Mouse (Mus musculus) forebrain, embryonic 14.5 days (tissue): ENCODE results near the gene Pgbd5. TPM values are rescaled to one million over a fixed set of nuclear protein-coding genes. Genes with fewer than 3 reads are reported as not detected.

Experiments
- ATAC-seq: fragments of 200-750 bp; cut with Nextera tagmentation; 2 replicates; pipeline ENCODE4 v1.8.0; 2017; ENCODE audit warnings: mild to moderate bottlenecking, moderate library complexity
- DNase-seq: peaks from one replicate; pipeline ENCODE4 v3.0.0-alpha.2; 2015; ENCODE audit warnings: low spot score
- H3K27ac ChIP-seq: fragments of 300-500 bp; sonication (generic); 2 replicates; pipeline ENCODE4 v1.5.1; 2014; ENCODE audit warnings: low read depth, mild to moderate bottlenecking, control low read depth, low read length, moderate library complexity
- H3K27me3 ChIP-seq: fragments of 300-500 bp; sonication (generic); replicated peaks from 2 replicates; pipeline ENCODE4 v1.6.1; 2014; ENCODE audit warnings: low read length, control low read depth, mixed read lengths; ENCODE audit not compliant: control insufficient read depth, insufficient read depth
- H3K36me3 ChIP-seq: fragments of 300-500 bp; sonication (generic); 2 replicates; pipeline ENCODE4 v1.6.1; 2014; ENCODE audit warnings: low read length, control low read depth; ENCODE audit not compliant: control insufficient read depth, insufficient read depth
- H3K4me1 ChIP-seq: fragments of 300-500 bp; sonication (generic); 2 replicates; pipeline ENCODE4 v1.6.1; 2014; ENCODE audit warnings: antibody characterized with exemption, low read length, control low read depth; ENCODE audit not compliant: control insufficient read depth, insufficient read depth
- H3K4me2 ChIP-seq: fragments of 300-500 bp; sonication (generic); 2 replicates; pipeline ENCODE4 v1.6.1; 2014; ENCODE audit warnings: mild to moderate bottlenecking, control low read depth, low read length
- H3K4me3 ChIP-seq: fragments of 300-500 bp; sonication (generic); 2 replicates; pipeline ENCODE4 v1.5.1; 2014; ENCODE audit warnings: low read depth, low read length, control low read depth
- H3K9ac ChIP-seq: fragments of 300-500 bp; sonication (generic); 2 replicates; pipeline ENCODE4 v1.6.1; 2014; ENCODE audit warnings: mild to moderate bottlenecking, low read length, control low read depth, moderate library complexity
- H3K9me3 ChIP-seq: fragments of 300-500 bp; sonication (generic); replicated peaks from 2 replicates; pipeline ENCODE4 v1.6.1; 2016; ENCODE audit warnings: low read length, control low read depth, mixed read lengths; ENCODE audit not compliant: control insufficient read depth
- WGBS: fragments of 180-500 bp; shearing (Covaris S2); extraction: QIAGEN DNeasy Blood & Tissue Kit; methylation state at CpG from one replicate; pipeline ENCODE4 v1.1.7; 2014; 5-methylcytosine and 5-hydroxymethylcytosine counted together
- polyA plus RNA-seq: library from polyadenylated mRNA; unstranded; fragments of >200 nt; fragmentation: Nextera tagmentation; extraction: Ambion mirVana; gene quantifications from 2 replicates; pipeline ENCODE4 v1.2.1, GENCODE M21; 2014

Pgbd5 gene
- polyA plus RNA-seq, 1 experiment from 2014 or later = 8.6 TPM

- DNase-seq = no peak
- peak overlapping the region; percentile 44; the same call in 1 of the 2 replicates for H3K27ac ChIP-seq
- H3K9ac ChIP-seq = no peak overlapping the region
- H3K4me3 ChIP-seq = no peak overlapping the region
- no peak for ATAC-seq
- no peaks in the 10 kb centered on the region for H3K27me3 ChIP-seq
- peaks cover 69% of the 10 kb centered on the region for H3K36me3 ChIP-seq
- 87% methylated on average over 3 of the region's 3 CpGs for WGBS
- no peak overlapping the region for H3K4me2 ChIP-seq
- no peaks in the 10 kb centered on the region for H3K9me3 ChIP-seq
- no peaks in the 10 kb centered on the region for H3K4me1 ChIP-seq
Measured at GRCm38 (mm10) chr8:124331094-124331493, 108.4 kb downstream of the Pgbd5 start.

- WGBS = 42% methylated on average over 2 of the region's 3 CpGs
- peak; percentile 81 for ATAC-seq
- Histone ChIP-seq H3K27me3 (no peaks in the 10 kb centered on the region), H3K9me3 (no peaks in the 10 kb centered on the region), H3K4me1 (no peaks in the 10 kb centered on the region), H3K4me2 (no peak overlapping the region), H3K36me3 (peaks cover 66% of the 10 kb centered on the region), H3K4me3 (no peak overlapping the region), H3K27ac (peak overlapping the region; percentile 44; the same call in 1 of the 2 replicates), H3K9ac (no peak overlapping the region)
- DNase-seq = peak; percentile 73
Measured at GRCm38 (mm10) chr8:124330433-124330832, 109.0 kb downstream of the Pgbd5 start.

GRCm38 (mm10) chr8:124329690-124330089 is 109.8 kb downstream of the Pgbd5 start:
- 51% methylated on average over 10 of the region's 10 CpGs for WGBS
- H3K27me3 ChIP-seq = no peaks in the 10 kb centered on the region
- H3K9ac ChIP-seq = no peak overlapping the region
- H3K9me3 ChIP-seq = no peaks in the 10 kb centered on the region
- no peak overlapping the region for H3K27ac ChIP-seq
- H3K36me3 ChIP-seq = peaks cover 66% of the 10 kb centered on the region
- H3K4me1 ChIP-seq = no peaks in the 10 kb centered on the region
- DNase-seq (no peak), ATAC-seq (no peak)
- H3K4me2 ChIP-seq = no peak overlapping the region
- no peak overlapping the region for H3K4me3 ChIP-seq

GRCm38 (mm10) chr8:124328259-124328658 is 111.2 kb downstream of the Pgbd5 start:
- no peak overlapping the region for H3K4me2 ChIP-seq
- H3K4me3 ChIP-seq = no peak overlapping the region
- peaks cover 60% of the 10 kb centered on the region for H3K36me3 ChIP-seq
- 94% methylated on average over 7 of the region's 7 CpGs for WGBS
- DNase-seq (no peak), ATAC-seq (no peak)
- no peak overlapping the region for H3K27ac ChIP-seq
- no peaks in the 10 kb centered on the region for H3K4me1 ChIP-seq
- no peaks in the 10 kb centered on the region for H3K9me3 ChIP-seq
- no peak overlapping the region for H3K9ac ChIP-seq
- H3K27me3 ChIP-seq = no peaks in the 10 kb centered on the region

GRCm38 (mm10) chr8:124323356-124323755 is 116.1 kb downstream of the Pgbd5 start:
- no peak overlapping the region for H3K4me2 ChIP-seq
- whole genome bisulfite sequencing = 91% methylated on average over 14 of the region's 14 CpGs
- H3K9me3 ChIP-seq = no peaks in the 10 kb centered on the region
- no peak overlapping the region for H3K4me3 ChIP-seq
- H3K27ac ChIP-seq = no peak overlapping the region
- H3K27me3 ChIP-seq = no peaks in the 10 kb centered on the region
- peaks cover 19% of the 10 kb centered on the region for H3K4me1 ChIP-seq
- H3K9ac ChIP-seq = no peak overlapping the region
- ATAC-seq = no peak
- no peak for DNase-seq
- H3K36me3 ChIP-seq = peaks cover 40% of the 10 kb centered on the region

GRCm38 (mm10) chr8:124321227-124321840 is 118.1 kb downstream of the Pgbd5 start:
- Histone ChIP-seq H3K9ac (no peak overlapping the region), H3K36me3 (peaks cover 20% of the 10 kb centered on the region; the same call in 1 of the 2 replicates), H3K4me3 (no peak overlapping the region), H3K27ac (peak overlapping the region; percentile 9; the same call in 1 of the 2 replicates), H3K4me1 (peaks cover 23% of the 10 kb centered on the region), H3K4me2 (no peak overlapping the region), H3K27me3 (no peaks in the 10 kb centered on the region), H3K9me3 (no peaks in the 10 kb centered on the region)
- peak; percentile 22; the same call in 1 of the 2 replicates for ATAC-seq
- WGBS = 55% methylated on average over 12 of the region's 12 CpGs
- DNase-seq = peak; percentile 50

- Histone ChIP-seq H3K27me3 (no peaks in the 10 kb centered on the region), H3K9me3 (no peaks in the 10 kb centered on the region), H3K9ac (no peak overlapping the region), H3K4me3 (no peak overlapping the region), H3K36me3 (peaks cover 5% of the 10 kb centered on the region; the same call in 1 of the 2 replicates), H3K4me1 (peaks cover 31% of the 10 kb centered on the region), H3K4me2 (no peak overlapping the region), H3K27ac (no peak overlapping the region)
- ATAC-seq (no peak), DNase-seq (no peak)
- WGBS = 92% methylated on average over 4 of the region's 4 CpGs
Measured at GRCm38 (mm10) chr8:124319316-124319652, 120.2 kb downstream of the Pgbd5 start.

Other genes with a start within 250 kb of the Pgbd5 start
- gene Galnt2, start 208.3 kb downstream of the Pgbd5 start, polyA plus RNA-seq = 44.3 and 49.9 TPM in 2 replicates
- 37.0 and 41.2 TPM in 2 replicates for gene Cog2, start 81.1 kb upstream of the Pgbd5 start, polyA plus RNA-seq
- not detected in 2 replicates for gene Agt, start 130.0 kb upstream of the Pgbd5 start, polyA plus RNA-seq
- 0.19 TPM in 1 of 2 replicates, not detected in the other for gene Capn9, start 136.5 kb upstream of the Pgbd5 start, polyA plus RNA-seq
- 30.6 and 32.4 TPM in 2 replicates for gene 2310022B05Rik, start 223.7 kb upstream of the Pgbd5 start, polyA plus RNA-seq